Mouse (Mus musculus): ENCODE data around the gene Nebl. TPM values are rescaled to one million over a fixed set of nuclear protein-coding genes. Genes with fewer than 3 reads are reported as not detected.

Nebl gene
- polyA plus RNA-seq (2012; rRNA removed) = 0.24 and 0.51 TPM in 2 replicates

DNA sequence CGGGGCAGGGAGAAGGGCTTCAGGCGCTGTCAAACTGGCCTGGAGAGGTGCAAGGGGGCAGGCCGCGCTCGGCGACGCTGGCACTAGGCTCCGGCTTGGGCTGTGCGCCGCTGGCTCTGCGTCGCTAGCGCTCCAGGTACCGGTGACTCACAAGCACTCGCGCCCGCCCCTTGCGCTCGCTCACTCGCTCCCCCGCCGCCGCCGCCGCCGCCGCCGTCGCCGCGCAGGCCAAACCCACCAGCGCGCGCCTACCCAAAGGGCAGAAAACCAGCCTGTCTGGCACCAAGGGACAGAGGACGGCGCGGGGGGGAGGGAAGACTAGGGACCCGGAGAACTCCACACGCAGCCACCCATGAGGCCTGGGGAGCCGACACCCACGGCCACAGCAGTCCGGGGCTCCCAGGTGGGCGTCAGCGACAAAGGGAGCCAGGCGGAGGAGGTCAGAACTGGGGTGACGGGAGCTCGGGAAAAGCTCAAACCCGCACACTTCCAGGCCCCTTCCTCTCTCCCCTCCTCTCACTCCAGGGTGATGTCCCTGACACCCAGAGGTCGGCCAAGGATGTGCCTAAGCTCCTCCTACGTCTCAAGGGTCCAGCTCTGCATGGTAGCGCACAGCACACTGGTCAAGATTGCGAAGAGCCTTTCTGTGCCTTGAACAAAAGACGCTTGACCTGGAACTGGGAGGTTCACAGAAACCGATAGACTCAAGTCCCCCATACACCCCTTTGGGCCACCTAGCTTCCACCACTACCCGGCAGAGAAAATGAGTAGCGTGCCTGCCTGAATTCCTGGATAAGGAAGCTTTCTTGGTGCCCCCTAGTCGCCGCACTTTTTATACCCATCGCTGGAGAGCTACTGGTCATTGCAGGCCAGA lies at the start of gene Nebl:
Gene Nebl, minus strand, starts transcription at position 508 of the 874 bp plus-strand sequence.

